Mouse (Mus musculus): ENCODE measurements around the gene Sycp3. TPM values are rescaled to one million over a fixed set of nuclear protein-coding genes. Genes with fewer than 3 reads are reported as not detected.

Sycp3 gene
- polyA plus RNA-seq, 1 experiment from 2014 or later: not detected

DNA sequence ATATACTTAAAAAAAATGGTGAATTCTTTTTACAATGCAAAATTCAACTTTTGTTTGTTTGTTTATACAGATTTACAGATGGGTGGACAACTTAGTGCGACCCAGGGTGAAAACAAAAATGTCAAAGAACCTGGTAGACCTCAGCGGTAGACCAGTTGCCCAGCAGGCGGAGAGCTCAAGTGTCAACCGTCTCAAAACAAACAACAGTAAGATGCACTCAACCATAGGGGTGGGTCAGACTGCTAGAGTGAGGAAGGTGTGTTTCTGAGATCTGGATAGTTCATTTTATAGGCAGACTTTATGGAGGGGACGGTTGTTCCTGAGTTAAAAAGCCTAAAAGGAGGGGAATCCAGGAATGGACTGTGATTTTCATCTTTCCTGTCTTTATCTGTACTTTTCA, 29.3 kb downstream of the Sycp3 start:
- no peaks in the 10 kb centered on the region for H3K9me3 ChIP-seq (replicated peaks; ENCODE audit: control insufficient read depth, low read length)
- WGBS: 83% methylated on average over 5 of the region's 5 CpGs
- H3K36me3 ChIP-seq (replicated peaks; ENCODE audit: control insufficient read depth, insufficient read depth, low read depth, low read length): no peaks in the 10 kb centered on the region
- no peaks in the 10 kb centered on the region for H3K4me1 ChIP-seq (ENCODE audit: control insufficient read depth, insufficient read depth, low read length)
- H3K27me3 ChIP-seq (ENCODE audit: control insufficient read depth, insufficient read depth, low read length): no peaks in the 10 kb centered on the region
- H3K4me2 ChIP-seq (ENCODE audit: low read depth, low read length): no peak overlapping the region
- H3K27ac ChIP-seq (replicated peaks; ENCODE audit: low read depth, low read length): no peak overlapping the region
- H3K4me3 ChIP-seq (ENCODE audit: low read depth, low read length): no peak overlapping the region
- no peak overlapping the region for H3K9ac ChIP-seq (replicated peaks; ENCODE audit: low read length)
- DNase-seq (ENCODE audit: low spot score): no peak
- ATAC-seq (replicated peaks; ENCODE audit: insufficient number of reproducible peaks, low FRiP score, low TSS enrichment, low read depth): no peak

DNA sequence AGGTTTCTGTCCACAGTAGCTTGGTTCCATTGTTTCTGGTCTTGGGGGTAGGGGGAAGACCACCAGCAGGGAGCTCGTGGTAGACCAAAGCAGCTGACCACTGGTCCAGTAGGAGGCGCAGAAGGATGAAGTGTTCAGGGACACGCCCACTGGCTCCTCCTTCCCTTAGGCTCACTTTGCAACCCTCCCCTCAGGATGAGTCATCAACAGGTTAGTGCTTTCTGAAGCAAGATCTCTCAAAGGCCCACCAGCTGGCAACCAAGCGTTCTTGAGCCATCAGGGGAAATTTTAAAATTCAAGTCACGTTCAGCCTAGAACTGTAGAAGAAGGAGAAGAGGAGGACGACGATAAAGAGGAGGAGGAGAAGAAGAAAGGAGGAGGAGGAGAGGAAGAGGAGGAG, 32.3 kb downstream of the Sycp3 start:
- Histone ChIP-seq H3K9ac (replicated peaks; ENCODE audit: low read length) (no peak overlapping the region), H3K27me3 (ENCODE audit: control insufficient read depth, insufficient read depth, low read length) (no peaks in the 10 kb centered on the region), H3K27ac (replicated peaks; ENCODE audit: low read depth, low read length) (no peak overlapping the region), H3K4me1 (ENCODE audit: control insufficient read depth, insufficient read depth, low read length) (no peaks in the 10 kb centered on the region; the same call in 1 of the 2 replicates), H3K36me3 (replicated peaks; ENCODE audit: control insufficient read depth, insufficient read depth, low read depth, low read length) (no peaks in the 10 kb centered on the region), H3K4me2 (ENCODE audit: low read depth, low read length) (no peak overlapping the region), H3K9me3 (replicated peaks; ENCODE audit: control insufficient read depth, low read length) (no peaks in the 10 kb centered on the region), H3K4me3 (ENCODE audit: low read depth, low read length) (no peak overlapping the region)
- 60% methylated on average over 7 of the region's 7 CpGs for WGBS
- ATAC-seq (replicated peaks; ENCODE audit: insufficient number of reproducible peaks, low FRiP score, low TSS enrichment, low read depth) (no peak), DNase-seq (ENCODE audit: low spot score) (no peak)

DNA sequence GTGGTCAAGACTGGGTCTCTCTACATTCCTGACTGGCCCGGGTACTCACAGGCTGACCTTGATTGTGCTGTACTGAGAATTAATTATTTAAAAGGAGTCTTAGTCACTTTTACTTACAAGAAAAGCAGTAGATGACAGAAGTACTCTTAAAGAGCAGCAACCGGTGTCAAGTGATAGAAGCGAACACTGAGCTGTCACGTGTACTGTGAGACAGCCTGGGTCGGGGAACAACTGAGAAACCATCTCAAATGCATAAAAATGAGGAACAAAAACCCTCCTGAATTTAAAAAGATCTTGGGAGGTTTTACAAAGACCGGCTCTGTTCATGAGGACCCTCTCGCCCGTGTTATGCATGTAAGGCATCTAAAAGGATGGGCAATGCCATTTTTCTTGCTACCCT, 33.3 kb downstream of the Sycp3 start:
- H3K36me3 ChIP-seq (replicated peaks; ENCODE audit: control insufficient read depth, insufficient read depth, low read depth, low read length): no peaks in the 10 kb centered on the region
- WGBS: 87% methylated on average over 8 of the region's 8 CpGs
- H3K27ac ChIP-seq (replicated peaks; ENCODE audit: low read depth, low read length): no peak overlapping the region
- no peaks in the 10 kb centered on the region for H3K9me3 ChIP-seq (replicated peaks; ENCODE audit: control insufficient read depth, low read length)
- no peak overlapping the region for H3K9ac ChIP-seq (replicated peaks; ENCODE audit: low read length)
- no peak for ATAC-seq (replicated peaks; ENCODE audit: insufficient number of reproducible peaks, low FRiP score, low TSS enrichment, low read depth)
- H3K27me3 ChIP-seq (ENCODE audit: control insufficient read depth, insufficient read depth, low read length): no peaks in the 10 kb centered on the region
- no peak for DNase-seq (ENCODE audit: low spot score)
- no peak overlapping the region for H3K4me2 ChIP-seq (ENCODE audit: low read depth, low read length)
- H3K4me3 ChIP-seq (ENCODE audit: low read depth, low read length): no peak overlapping the region
- H3K4me1 ChIP-seq (ENCODE audit: control insufficient read depth, insufficient read depth, low read length): no peaks in the 10 kb centered on the region; the same call in 1 of the 2 replicates

DNA sequence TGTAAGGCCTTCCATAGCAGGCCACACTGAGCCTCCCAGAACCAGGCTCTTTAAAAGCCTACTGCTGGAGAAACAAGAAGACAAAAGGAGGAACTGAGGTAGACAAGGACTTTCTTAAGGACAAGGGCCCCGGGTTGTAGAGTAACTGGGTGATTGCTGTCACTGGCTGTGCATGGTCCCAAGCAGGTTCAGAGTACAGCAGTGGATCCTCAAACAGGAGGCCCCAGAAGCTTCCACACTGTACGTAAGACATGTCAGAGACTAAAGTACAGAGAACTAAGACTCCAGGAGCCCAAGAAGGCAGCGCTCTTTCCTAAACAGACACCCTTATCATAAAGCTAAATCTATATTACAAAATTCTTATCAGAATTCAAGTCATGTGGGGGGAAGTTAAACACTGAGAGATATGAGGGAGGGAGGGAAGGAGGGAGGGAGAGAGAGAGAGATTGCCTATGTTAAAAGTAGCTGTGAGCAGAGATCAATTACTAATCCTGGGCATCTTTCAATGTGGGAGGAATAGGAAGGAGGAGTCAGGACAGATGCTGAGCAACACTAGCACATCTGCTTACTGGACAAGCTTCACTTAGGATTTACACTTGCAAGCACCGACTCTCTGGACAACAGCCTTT, 35.7 kb downstream of the Sycp3 start:
- no peak overlapping the region for H3K4me3 ChIP-seq (ENCODE audit: low read depth, low read length)
- no peaks in the 10 kb centered on the region for H3K36me3 ChIP-seq (replicated peaks; ENCODE audit: control insufficient read depth, insufficient read depth, low read depth, low read length)
- no peak overlapping the region for H3K27ac ChIP-seq (replicated peaks; ENCODE audit: low read depth, low read length)
- H3K9me3 ChIP-seq (replicated peaks; ENCODE audit: control insufficient read depth, low read length): no peaks in the 10 kb centered on the region
- no peak overlapping the region for H3K9ac ChIP-seq (replicated peaks; ENCODE audit: low read length)
- ATAC-seq (replicated peaks; ENCODE audit: insufficient number of reproducible peaks, low FRiP score, low TSS enrichment, low read depth) (no peak), DNase-seq (ENCODE audit: low spot score) (no peak)
- H3K27me3 ChIP-seq (ENCODE audit: control insufficient read depth, insufficient read depth, low read length): no peaks in the 10 kb centered on the region
- no peak overlapping the region for H3K4me2 ChIP-seq (ENCODE audit: low read depth, low read length)
- 74% methylated on average over 4 of the region's 4 CpGs for WGBS
- H3K4me1 ChIP-seq (ENCODE audit: control insufficient read depth, insufficient read depth, low read length): no peaks in the 10 kb centered on the region; the same call in 1 of the 2 replicates

DNA sequence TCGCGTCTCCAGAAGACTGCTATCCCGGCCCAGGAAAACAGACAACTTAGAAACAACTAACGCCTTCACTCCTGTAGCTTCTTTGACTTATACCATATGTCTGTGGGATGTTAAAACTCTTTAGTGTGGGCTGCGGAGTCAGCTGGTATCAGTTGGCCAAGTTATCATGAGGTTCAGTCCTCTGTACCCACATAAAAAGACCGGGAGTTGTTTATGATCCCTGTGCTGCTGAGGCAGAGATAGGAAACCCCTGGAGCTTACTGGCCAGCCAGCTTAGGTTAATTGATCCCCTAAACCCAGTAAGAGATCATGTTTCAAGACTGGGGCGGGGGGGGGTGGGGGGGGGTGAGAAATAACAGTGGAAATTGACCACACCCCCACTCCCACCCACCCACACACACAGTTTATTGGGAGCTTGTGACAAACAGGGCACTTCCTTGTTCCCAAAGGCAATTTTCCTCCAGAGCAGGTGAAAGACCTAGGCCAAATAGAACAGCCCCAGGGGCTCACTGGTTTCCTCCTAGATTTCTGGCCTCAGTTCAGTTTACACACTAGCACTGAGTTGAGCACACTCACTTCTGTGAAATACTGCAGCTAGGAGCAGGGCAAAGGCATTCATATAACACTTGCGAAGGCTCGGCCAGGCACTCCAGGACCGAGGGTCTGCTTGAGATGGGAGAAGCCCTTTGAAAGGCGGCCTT, 37.6 kb downstream of the Sycp3 start:
- no peaks in the 10 kb centered on the region for H3K9me3 ChIP-seq (replicated peaks; ENCODE audit: control insufficient read depth, low read length)
- no peak overlapping the region for H3K4me3 ChIP-seq (ENCODE audit: low read depth, low read length)
- ATAC-seq (replicated peaks; ENCODE audit: insufficient number of reproducible peaks, low FRiP score, low TSS enrichment, low read depth): 0 out of 2 replicates have a peak, but pooled peaks have one; percentile 13
- no peak overlapping the region for H3K27ac ChIP-seq (replicated peaks; ENCODE audit: low read depth, low read length)
- no peak overlapping the region for H3K4me2 ChIP-seq (ENCODE audit: low read depth, low read length)
- H3K27me3 ChIP-seq (ENCODE audit: control insufficient read depth, insufficient read depth, low read length): no peaks in the 10 kb centered on the region
- H3K36me3 ChIP-seq (replicated peaks; ENCODE audit: control insufficient read depth, insufficient read depth, low read depth, low read length): no peaks in the 10 kb centered on the region
- DNase-seq (ENCODE audit: low spot score): no peak
- no peak overlapping the region for H3K9ac ChIP-seq (replicated peaks; ENCODE audit: low read length)
- 56% methylated on average over 11 of the region's 11 CpGs for WGBS
- H3K4me1 ChIP-seq (ENCODE audit: control insufficient read depth, insufficient read depth, low read length): no peaks in the 10 kb centered on the region; the same call in 1 of the 2 replicates

DNA sequence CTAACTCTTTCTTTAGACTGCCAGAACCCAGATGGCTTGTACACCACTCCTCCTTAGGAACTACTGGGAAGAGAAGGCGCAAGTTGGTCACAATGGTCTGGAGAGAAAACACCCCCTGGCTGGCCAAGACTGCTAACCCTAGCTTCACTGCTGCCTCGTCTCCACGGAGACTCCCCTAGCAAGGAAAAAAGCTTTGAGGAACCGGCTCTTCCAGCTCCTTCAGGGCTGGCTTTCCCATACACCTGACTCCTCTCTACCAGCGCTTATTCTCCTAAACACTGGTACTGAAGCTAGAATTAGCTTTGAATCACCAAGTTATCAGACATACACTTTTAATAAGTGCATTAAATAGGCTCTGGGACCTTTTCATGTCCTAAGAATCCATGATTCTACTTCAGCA, 40.6 kb downstream of the Sycp3 start:
- H3K27me3 ChIP-seq (ENCODE audit: control insufficient read depth, insufficient read depth, low read length): no peaks in the 10 kb centered on the region
- no peak overlapping the region for H3K4me3 ChIP-seq (ENCODE audit: low read depth, low read length)
- no peaks in the 10 kb centered on the region; the same call in 1 of the 2 replicates for H3K4me1 ChIP-seq (ENCODE audit: control insufficient read depth, insufficient read depth, low read length)
- 64% methylated on average over 5 of the region's 5 CpGs for WGBS
- no peak for DNase-seq (ENCODE audit: low spot score)
- no peak overlapping the region for H3K9ac ChIP-seq (replicated peaks; ENCODE audit: low read length)
- no peaks in the 10 kb centered on the region for H3K36me3 ChIP-seq (replicated peaks; ENCODE audit: control insufficient read depth, insufficient read depth, low read depth, low read length)
- H3K9me3 ChIP-seq (replicated peaks; ENCODE audit: control insufficient read depth, low read length): no peaks in the 10 kb centered on the region
- no peak overlapping the region for H3K4me2 ChIP-seq (ENCODE audit: low read depth, low read length)
- ATAC-seq (replicated peaks; ENCODE audit: insufficient number of reproducible peaks, low FRiP score, low TSS enrichment, low read depth): no peak
- no peak overlapping the region for H3K27ac ChIP-seq (replicated peaks; ENCODE audit: low read depth, low read length)

DNA sequence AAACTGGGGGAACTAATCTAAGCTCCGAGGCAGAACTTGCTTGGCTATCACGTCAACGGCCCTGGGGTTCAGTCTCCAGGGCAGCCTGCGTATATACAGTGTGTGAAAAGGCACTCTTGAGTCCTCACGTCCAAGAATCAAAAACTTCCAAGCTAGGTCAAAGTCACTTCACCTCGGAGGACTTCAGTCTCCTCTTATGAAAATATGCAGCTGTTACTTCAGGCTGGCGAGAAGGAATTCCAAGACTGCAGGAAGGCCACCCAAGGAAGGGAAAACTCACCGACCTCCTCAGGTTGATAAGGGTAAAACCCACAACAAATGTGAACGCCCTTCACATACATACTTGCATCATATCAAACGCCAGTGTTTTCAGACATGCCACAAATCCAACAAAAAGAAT, 42.0 kb downstream of the Sycp3 start:
- no peak overlapping the region for H3K27ac ChIP-seq (replicated peaks; ENCODE audit: low read depth, low read length)
- no peaks in the 10 kb centered on the region for H3K9me3 ChIP-seq (replicated peaks; ENCODE audit: control insufficient read depth, low read length)
- H3K36me3 ChIP-seq (replicated peaks; ENCODE audit: control insufficient read depth, insufficient read depth, low read depth, low read length): no peaks in the 10 kb centered on the region
- 68% methylated on average over 10 of the region's 10 CpGs for WGBS
- no peak overlapping the region for H3K9ac ChIP-seq (replicated peaks; ENCODE audit: low read length)
- no peak overlapping the region for H3K4me2 ChIP-seq (ENCODE audit: low read depth, low read length)
- ATAC-seq (replicated peaks; ENCODE audit: insufficient number of reproducible peaks, low FRiP score, low TSS enrichment, low read depth): no peak
- DNase-seq (ENCODE audit: low spot score): no peak
- no peaks in the 10 kb centered on the region; the same call in none of the 2 replicates for H3K4me1 ChIP-seq (ENCODE audit: control insufficient read depth, insufficient read depth, low read length)
- no peak overlapping the region for H3K4me3 ChIP-seq (ENCODE audit: low read depth, low read length)
- H3K27me3 ChIP-seq (ENCODE audit: control insufficient read depth, insufficient read depth, low read length): no peaks in the 10 kb centered on the region
